Mouse (Mus musculus): ENCODE measurements around the gene Nfyc. TPM values are rescaled to one million over a fixed set of nuclear protein-coding genes. Genes with fewer than 3 reads are reported as not detected.

Gene Nfyc
- polyA plus RNA-seq, 1 experiment from 2014 or later = 98.5 TPM

- 14% methylated on average over 2 of the region's 2 CpGs for WGBS
- no peaks in the 10 kb centered on the region for H3K9me3 ChIP-seq
- ATAC-seq (replicated peaks) = no peak
- no peak overlapping the region for H3K4me2 ChIP-seq (replicated peaks)
- H3K27me3 ChIP-seq = no peaks in the 10 kb centered on the region
- H3K27ac ChIP-seq (replicated peaks) = no peak overlapping the region
- no peak overlapping the region for H3K4me3 ChIP-seq
- H3K9ac ChIP-seq (replicated peaks) = no peak overlapping the region
- no peaks in the 10 kb centered on the region for H3K36me3 ChIP-seq
- peaks cover 5% of the 10 kb centered on the region for H3K4me1 ChIP-seq
These were observed 31.6 kb downstream of the Nfyc start for GRCm38 (mm10) chr4:120799680-120800166.

- Histone ChIP-seq H3K4me3 (no peak overlapping the region), H3K9me3 (no peaks in the 10 kb centered on the region), H3K27ac (replicated peaks) (no peak overlapping the region), H3K4me2 (replicated peaks) (no peak overlapping the region), H3K4me1 (peaks cover 5% of the 10 kb centered on the region), H3K9ac (replicated peaks) (no peak overlapping the region), H3K36me3 (no peaks in the 10 kb centered on the region), H3K27me3 (no peaks in the 10 kb centered on the region)
- 93% methylated on average over 5 of the region's 5 CpGs for WGBS
- no peak for ATAC-seq (replicated peaks)
These were observed 33.2 kb downstream of the Nfyc start for GRCm38 (mm10) chr4:120797985-120798725.

GRCm38 (mm10) chr4:120796687-120797086 lies 34.7 kb downstream of the Nfyc start:
- H3K36me3 ChIP-seq = no peaks in the 10 kb centered on the region
- H3K4me2 ChIP-seq (replicated peaks) = no peak overlapping the region
- no peak overlapping the region for H3K9ac ChIP-seq (replicated peaks)
- no peak overlapping the region for H3K27ac ChIP-seq (replicated peaks)
- H3K4me1 ChIP-seq = peaks cover 5% of the 10 kb centered on the region
- ATAC-seq (replicated peaks) = no peak
- 88% methylated on average over 2 of the region's 2 CpGs for WGBS
- H3K9me3 ChIP-seq = no peaks in the 10 kb centered on the region
- H3K4me3 ChIP-seq = no peak overlapping the region
- no peaks in the 10 kb centered on the region for H3K27me3 ChIP-seq

- no peak overlapping the region for H3K9ac ChIP-seq (replicated peaks)
- no peaks in the 10 kb centered on the region for H3K36me3 ChIP-seq
- no peaks in the 10 kb centered on the region for H3K27me3 ChIP-seq
- peaks cover 5% of the 10 kb centered on the region for H3K4me1 ChIP-seq
- no peaks in the 10 kb centered on the region for H3K9me3 ChIP-seq
- H3K4me2 ChIP-seq (replicated peaks) = no peak overlapping the region
- H3K4me3 ChIP-seq = no peak overlapping the region
- 93% methylated on average over 1 of the region's 1 CpGs for WGBS
- no peak for ATAC-seq (replicated peaks)
- no peak overlapping the region for H3K27ac ChIP-seq (replicated peaks)
These were observed 35.7 kb downstream of the Nfyc start for GRCm38 (mm10) chr4:120795646-120796045.

- Histone ChIP-seq H3K4me3 (no peak overlapping the region), H3K36me3 (peaks cover 16% of the 10 kb centered on the region; the same call in 1 of the 2 replicates)
These were observed 38.5 kb downstream of the Nfyc start for GRCm38 (mm10) chr4:120792918-120793317.

GRCm38 (mm10) chr4:120790027-120790426 lies 41.3 kb downstream of the Nfyc start:
- H3K36me3 ChIP-seq = peaks cover 27% of the 10 kb centered on the region
- H3K27me3 ChIP-seq = no peaks in the 10 kb centered on the region
- H3K4me3 ChIP-seq = no peak overlapping the region
- ATAC-seq (replicated peaks) = no peak
- H3K9ac ChIP-seq (replicated peaks) = no peak overlapping the region
- H3K9me3 ChIP-seq = no peaks in the 10 kb centered on the region
- H3K4me1 ChIP-seq = no peaks in the 10 kb centered on the region
- 96% methylated on average over 4 of the region's 4 CpGs for WGBS
- no peak overlapping the region for H3K4me2 ChIP-seq (replicated peaks)
- H3K27ac ChIP-seq (replicated peaks) = no peak overlapping the region

More at GRCm38 (mm10) chr4:120792918-120793317, 38.5 kb downstream of the Nfyc start:
- Histone ChIP-seq H3K4me2 (replicated peaks) (no peak overlapping the region), H3K9me3 (no peaks in the 10 kb centered on the region), H3K27me3 (no peaks in the 10 kb centered on the region), H3K27ac (replicated peaks) (no peak overlapping the region), H3K4me1 (no peaks in the 10 kb centered on the region), H3K9ac (replicated peaks) (no peak overlapping the region)
- no peak for ATAC-seq (replicated peaks)
- 79% methylated on average over 2 of the region's 2 CpGs for WGBS

- Histone ChIP-seq H3K27me3 (peaks cover 5% of the 10 kb centered on the region; the same call in 1 of the 2 replicates), H3K27ac (replicated peaks) (no peak overlapping the region), H3K9me3 (no peaks in the 10 kb centered on the region), H3K9ac (replicated peaks) (no peak overlapping the region), H3K4me1 (no peaks in the 10 kb centered on the region), H3K36me3 (peaks cover 38% of the 10 kb centered on the region), H3K4me2 (replicated peaks) (no peak overlapping the region), H3K4me3 (no peak overlapping the region)
- no peak for ATAC-seq (replicated peaks)
- 34% methylated on average over 5 of the region's 5 CpGs for WGBS
These were observed 75.6 kb downstream of the Nfyc start for GRCm38 (mm10) chr4:120755801-120756200.

- Histone ChIP-seq H3K36me3 (peaks cover 34% of the 10 kb centered on the region), H3K27ac (replicated peaks) (no peak overlapping the region), H3K4me2 (replicated peaks) (no peak overlapping the region), H3K9me3 (no peaks in the 10 kb centered on the region), H3K4me1 (no peaks in the 10 kb centered on the region), H3K27me3 (peaks cover 7% of the 10 kb centered on the region), H3K4me3 (no peak overlapping the region), H3K9ac (replicated peaks) (no peak overlapping the region)
- 0 out of 2 replicates have a peak, but pooled peaks have one; percentile 48 for ATAC-seq (replicated peaks)
- WGBS = 0% methylated on average over 1 of the region's 1 CpGs
These were observed 76.1 kb downstream of the Nfyc start for GRCm38 (mm10) chr4:120755299-120755698.

- peaks cover 17% of the 10 kb centered on the region for H3K4me1 ChIP-seq
- no peak overlapping the region for H3K4me2 ChIP-seq (replicated peaks)
- no peak overlapping the region for H3K27ac ChIP-seq (replicated peaks)
- no peak for ATAC-seq (replicated peaks)
- peaks cover 44% of the 10 kb centered on the region for H3K27me3 ChIP-seq
- no peaks in the 10 kb centered on the region for H3K9me3 ChIP-seq
- no peak overlapping the region for H3K4me3 ChIP-seq
- no peaks in the 10 kb centered on the region for H3K36me3 ChIP-seq
- no peak overlapping the region for H3K9ac ChIP-seq (replicated peaks)
- 33% methylated on average over 2 of the region's 2 CpGs for WGBS
These were observed 81.8 kb downstream of the Nfyc start for GRCm38 (mm10) chr4:120749601-120750000.

GRCm38 (mm10) chr4:120747941-120748866 lies 83.2 kb downstream of the Nfyc start, which contains the start of gene Kcnq4:
TSS of gene Kcnq4 (minus strand) at chr4:120748612.
- Histone ChIP-seq H3K9ac (replicated peaks) (peak within 1 kb of the TSS; percentile 54), H3K9me3 (no peaks in the 10 kb centered on the region), H3K4me1 (peaks cover 17% of the 10 kb centered on the region), H3K4me2 (replicated peaks) (peak within 1 kb of the TSS; percentile 97), H3K4me3 (peak within 1 kb of the TSS; percentile 62), H3K27ac (replicated peaks) (no peak within 1 kb of the TSS), H3K27me3 (peaks cover 44% of the 10 kb centered on the region), H3K36me3 (no peaks in the 10 kb centered on the region)
- WGBS = 5% methylated on average over 42 of the region's 42 CpGs
- ATAC-seq (replicated peaks) = 0 out of 2 replicates have a peak, but pooled peaks have one; percentile 4

GRCm38 (mm10) chr4:120747243-120747792 lies 84.1 kb downstream of the Nfyc start:
- 0% methylated on average over 67 of the region's 75 CpGs for WGBS
- H3K9ac ChIP-seq (replicated peaks) = peak overlapping the region; percentile 54
- H3K27me3 ChIP-seq = peaks cover 44% of the 10 kb centered on the region
- no peak overlapping the region for H3K27ac ChIP-seq (replicated peaks)
- H3K4me1 ChIP-seq = peaks cover 17% of the 10 kb centered on the region
- H3K4me2 ChIP-seq (replicated peaks) = peak overlapping the region; percentile 97
- H3K9me3 ChIP-seq = no peaks in the 10 kb centered on the region
- H3K36me3 ChIP-seq = no peaks in the 10 kb centered on the region
- H3K4me3 ChIP-seq = peak overlapping the region; percentile 62
- ATAC-seq (replicated peaks) = peak; percentile 57
